Mouse (Mus musculus) mouse embryonic stem cell (cell line): ENCODE results near the gene Hoxd3.

Source experiments
- in situ Hi-C, 2 experiments: fragments of 300-500 bp; cut with MboI; formaldehyde crosslinking; loops; 1 replicate in 1 of 2; 3 replicates in 1 of 2; pipeline ENCODE4 v1.14.3; 2019 to 2020; ENCODE audit warnings: low sequenced_read_pairs in 2 of 2, low pct_unique_long_range_greater_than_20kb in 1 of 2, mixed read lengths in 1 of 2; ENCODE audit not compliant: unreplicated experiment in 1 of 2

The Hoxd3 gene

GRCm38 (mm10) chr2:74713239-74714150 is 1.8 kb downstream of the Hoxd3 start:
- in situ Hi-C loops: no loop called here

DNA sequence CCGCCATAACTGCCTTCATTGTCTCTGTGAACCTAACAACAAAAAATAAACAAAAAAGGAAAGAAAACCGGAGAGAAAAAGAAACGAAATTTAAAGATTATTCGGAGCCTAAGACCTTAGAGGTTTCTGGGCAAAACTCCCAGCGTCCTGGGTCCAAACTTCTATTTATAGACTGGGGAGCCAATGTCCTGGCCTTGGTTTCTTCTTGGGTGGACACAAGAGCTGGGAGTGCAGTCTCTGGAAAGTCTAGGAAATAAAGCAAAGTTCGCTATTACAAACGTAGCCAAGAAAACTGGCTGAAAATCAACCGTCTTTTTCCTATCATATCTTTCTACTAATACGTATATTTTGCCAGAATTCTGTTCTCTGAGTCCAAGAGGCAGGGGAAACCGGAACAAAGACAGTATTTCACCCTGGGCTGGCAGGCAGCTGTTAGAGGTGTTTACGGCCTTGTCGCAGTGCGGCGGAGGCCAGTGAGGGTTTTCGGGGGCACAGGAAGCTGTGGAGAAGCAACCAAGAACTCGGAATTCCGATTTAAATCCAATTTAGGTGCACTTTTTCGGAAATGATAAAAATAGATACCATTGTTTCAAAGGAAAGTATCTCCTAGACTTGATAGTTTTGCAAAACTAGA is 2.5 kb downstream of the Hoxd3 start:
- in situ Hi-C loops: no loop called here

DNA sequence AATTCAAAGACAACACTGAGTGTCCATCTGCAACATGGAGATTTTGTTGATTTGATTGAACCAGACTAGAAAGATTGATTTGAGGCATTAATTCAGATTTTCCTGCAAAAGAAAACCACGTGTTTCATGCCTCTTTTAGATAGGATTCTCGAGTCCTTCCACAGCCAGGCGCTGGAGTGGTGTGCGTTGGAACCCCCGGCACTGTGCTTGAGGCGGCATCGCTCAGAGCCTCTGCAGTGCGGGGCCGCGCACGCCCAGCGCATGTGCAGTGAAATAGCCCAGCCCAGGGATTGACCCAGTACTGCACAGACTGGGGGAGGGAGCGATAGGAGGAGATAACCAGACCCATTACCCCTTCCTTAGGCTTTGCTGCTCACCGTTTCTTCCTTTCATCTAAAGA is 3.2 kb downstream of the Hoxd3 start:
- in situ Hi-C loops: no loop called here

- in situ Hi-C loops: no loop called here
Observed at GRCm38 (mm10) chr2:74715504-74716241, 3.9 kb downstream of the Hoxd3 start.

DNA sequence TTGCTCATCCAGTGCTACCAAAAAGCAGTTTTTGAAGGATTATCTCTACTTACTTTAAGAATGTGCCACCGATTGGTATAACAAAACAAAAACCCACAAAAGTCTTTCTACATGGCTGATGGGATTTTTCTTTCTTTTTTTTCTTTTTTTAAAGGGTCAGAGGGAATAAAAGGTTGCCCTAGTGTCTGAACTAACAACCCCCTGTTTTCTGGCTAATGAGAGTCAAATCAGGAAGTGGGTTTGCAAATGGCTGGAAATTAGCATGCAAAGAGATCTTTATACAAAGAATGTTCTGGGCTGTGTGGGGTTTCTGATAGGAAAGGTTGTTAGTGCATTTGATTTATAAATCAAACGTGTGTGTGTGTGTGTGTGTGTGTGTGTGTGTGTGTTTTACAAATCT is 8.7 kb downstream of the Hoxd3 start:
- in situ Hi-C loops: no loop called here

GRCm38 (mm10) chr2:74720955-74721491 is 9.3 kb downstream of the Hoxd3 start:
- in situ Hi-C loops: no loop called here

DNA sequence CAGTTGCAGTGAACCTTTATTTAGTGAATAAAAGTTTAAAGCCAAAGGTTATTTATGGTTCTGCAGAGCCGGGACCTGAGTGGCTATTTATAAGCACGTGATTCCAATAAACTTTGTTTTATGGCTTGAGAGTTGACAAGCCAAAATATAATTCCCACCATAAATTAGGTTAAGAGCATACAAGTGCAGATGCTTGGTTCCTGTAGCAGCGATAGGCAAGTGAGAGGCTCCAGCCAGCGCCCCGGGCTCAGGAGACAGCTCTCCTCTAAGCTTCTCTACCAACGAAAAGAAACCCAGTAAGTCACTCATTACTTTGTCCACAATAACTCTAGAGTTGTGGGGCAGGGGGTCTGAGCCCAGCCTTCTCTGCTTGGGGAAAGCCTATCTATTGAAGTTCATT is 10.2 kb downstream of the Hoxd3 start:
- in situ Hi-C loops: no loop called here

DNA sequence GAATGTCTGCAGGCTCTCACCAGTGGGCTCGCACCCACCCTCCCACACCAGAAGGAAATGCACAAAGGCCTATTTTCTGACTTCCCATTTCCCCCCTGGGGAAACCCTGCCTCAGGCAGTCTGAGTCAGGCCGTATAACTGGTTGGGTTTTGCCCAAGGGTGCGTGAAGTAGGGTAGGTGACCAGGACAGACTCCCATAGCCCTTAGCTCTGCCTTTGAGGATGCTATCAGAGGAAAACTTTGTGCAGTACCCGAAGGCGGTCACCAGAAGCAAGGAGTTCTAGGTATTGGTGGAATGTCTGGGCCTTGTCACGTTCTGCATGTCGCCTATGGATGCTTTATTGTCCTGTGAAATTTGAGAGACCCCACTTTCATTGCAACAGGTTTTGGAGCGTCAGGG is 11.2 kb downstream of the Hoxd3 start:
- in situ Hi-C loops: no loop called here

GRCm38 (mm10) chr2:74724244-74725015 is 12.7 kb downstream of the Hoxd3 start:
- in situ Hi-C loops: no loop called here

DNA sequence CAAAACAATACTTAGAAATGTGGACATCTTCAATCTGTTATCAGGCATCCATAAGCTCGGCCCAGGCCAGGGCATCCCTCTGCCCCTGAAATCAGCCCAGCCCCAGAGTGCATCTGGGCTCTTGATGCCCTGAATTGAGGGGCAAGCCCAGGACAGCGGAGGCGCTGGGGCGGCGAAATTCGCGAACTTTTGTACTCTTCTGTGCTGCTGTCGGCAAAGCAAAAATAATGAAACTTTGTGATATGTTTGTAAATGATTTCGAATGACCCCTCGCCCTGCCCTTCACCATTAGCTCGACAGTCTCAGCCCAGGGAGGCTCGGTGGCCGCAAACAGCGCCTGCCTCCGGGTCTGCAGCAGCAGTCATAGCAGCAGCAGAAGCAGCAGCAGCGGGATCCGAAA is 13.4 kb downstream of the Hoxd3 start:
- in situ Hi-C loops: no loop called here

DNA sequence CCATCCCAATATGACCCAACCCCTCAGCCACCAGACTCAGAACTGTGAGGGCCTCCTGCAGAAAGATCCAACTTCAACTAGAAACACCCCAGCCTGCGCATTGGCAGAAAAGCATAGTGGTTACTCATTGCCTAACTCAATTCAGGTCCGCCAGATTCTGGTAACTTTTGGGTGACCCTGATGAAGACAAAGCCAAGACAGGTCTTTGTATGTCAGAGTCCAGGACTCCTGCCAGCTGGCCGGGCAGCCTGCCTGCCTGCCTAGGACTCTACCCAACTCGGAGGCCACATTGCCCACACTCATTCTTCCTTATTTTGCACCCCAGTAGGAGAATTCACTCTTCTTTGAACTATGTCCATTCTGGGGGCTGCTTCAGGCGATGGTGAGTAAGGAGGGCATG is 14.8 kb downstream of the Hoxd3 start, which contains the start of gene Gm28230:
Gm28230 (plus strand) TSS at position 178 of the 400 bp plus-strand sequence.
- in situ Hi-C loops: no loop called here

GRCm38 (mm10) chr2:74726973-74727639 is 15.4 kb downstream of the Hoxd3 start:
- in situ Hi-C loops: no loop called here

DNA sequence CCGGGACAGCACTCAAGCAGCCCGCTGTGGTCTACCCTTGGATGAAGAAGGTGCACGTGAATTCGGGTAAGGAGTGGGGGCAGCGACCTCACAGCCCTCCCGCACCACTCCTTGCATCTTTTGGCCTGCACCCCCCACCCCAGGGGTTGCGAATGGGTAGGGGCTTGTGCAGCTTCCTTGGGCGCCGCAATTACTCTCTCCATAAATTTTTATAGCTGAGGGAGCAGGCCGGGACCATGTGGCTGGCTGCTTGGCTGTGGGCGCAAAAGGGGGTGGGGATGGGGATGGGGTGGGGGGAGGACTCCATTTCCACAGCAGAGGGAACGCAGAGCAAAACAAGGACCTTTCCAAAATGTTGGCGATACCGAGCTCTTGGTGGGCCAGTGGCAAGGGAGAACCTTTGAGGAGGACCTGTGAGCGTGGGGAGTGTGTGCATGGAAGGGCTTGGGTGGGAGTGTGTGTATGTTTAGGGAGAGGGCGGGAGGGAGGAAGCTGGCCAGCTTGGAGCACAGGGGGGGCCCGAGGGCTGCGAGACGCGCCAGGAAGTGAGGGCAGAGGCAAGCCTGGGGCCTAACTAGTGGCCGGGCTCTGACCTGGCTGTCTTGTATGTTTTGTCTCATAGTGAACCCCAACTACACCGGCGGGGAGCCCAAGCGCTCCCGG is 16.0 kb downstream of the Hoxd3 start:
- in situ Hi-C loops: no loop called here

DNA sequence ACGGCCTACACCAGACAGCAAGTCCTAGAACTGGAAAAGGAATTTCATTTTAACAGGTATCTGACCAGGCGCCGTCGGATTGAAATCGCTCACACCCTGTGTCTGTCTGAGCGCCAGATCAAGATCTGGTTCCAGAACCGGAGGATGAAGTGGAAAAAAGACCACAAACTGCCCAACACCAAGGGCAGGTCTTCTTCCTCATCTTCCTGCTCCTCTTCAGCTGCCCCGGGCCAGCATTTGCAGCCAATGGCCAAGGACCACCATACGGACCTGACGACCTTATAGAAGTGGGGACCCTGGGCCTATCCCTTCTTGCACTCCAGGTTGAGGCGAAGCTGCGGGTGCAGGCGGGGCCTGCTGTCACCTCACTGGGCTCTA is 16.6 kb downstream of the Hoxd3 start:
- in situ Hi-C loops: no loop called here

DNA sequence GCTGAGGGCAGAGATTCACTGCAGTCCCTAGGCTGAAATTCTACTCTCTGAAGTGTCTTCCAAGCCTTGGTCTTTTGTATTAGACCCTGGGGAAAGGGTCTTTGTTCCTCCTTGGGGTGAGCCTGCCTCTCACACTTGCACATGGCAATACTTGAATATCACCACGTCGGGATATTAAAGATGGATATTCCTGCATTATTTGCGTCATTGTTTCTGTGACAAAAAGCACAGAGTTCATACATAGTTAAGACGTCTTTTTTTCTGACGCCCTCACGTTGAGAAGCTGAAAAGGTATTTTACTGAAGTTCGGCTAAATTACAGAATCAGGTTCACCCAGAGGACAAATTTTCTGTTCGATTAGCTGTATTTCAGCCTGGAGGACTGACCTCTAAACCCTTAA is 18.6 kb downstream of the Hoxd3 start:
- in situ Hi-C loops: loop anchor here in 1 of 2 experiments (10.0 kb wide), 1 partner anchor 46 kb away; no protein-coding TSS in a partner anchor

GRCm38 (mm10) chr2:74731055-74731454 is 19.3 kb downstream of the Hoxd3 start:
- in situ Hi-C loops: loop anchor here in 1 of 2 experiments (10.0 kb wide), 1 partner anchor 46 kb away; no protein-coding TSS in a partner anchor
